Mouse (Mus musculus): ENCODE results near the gene Bcar1. TPM values are rescaled to one million over a fixed set of nuclear protein-coding genes. Genes with fewer than 3 reads are reported as not detected.
A peak's percentile ranks its signal among the peaks of the same experiment; 100 is the strongest.

Bcar1 gene
- polyA plus RNA-seq, 1 experiment from 2014 or later: 50.4 TPM

DNA sequence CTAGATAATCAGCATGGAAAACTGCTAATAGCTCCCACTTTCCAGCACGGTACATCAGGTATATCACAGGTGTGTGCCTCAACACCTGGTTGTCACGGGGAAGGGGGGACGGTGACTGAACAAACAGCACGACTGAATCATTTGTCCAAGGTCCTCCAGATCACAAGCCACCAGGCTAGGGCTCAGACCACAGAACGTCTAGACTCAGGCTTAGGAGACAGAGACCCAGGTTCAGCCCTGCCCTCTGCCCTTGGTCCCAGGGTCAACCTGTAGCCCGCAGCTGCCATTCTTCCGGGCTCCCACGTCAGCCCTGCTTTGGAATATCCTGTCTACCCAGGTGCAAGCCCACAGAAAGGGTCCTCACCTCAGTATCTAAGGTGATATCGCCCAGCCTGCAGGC is 42.2 kb downstream of the Bcar1 start:
- Histone ChIP-seq H3K4me1 (0 out of 2 replicates have a peak, but pooled peaks cover 4% of the 10 kb centered on the region), H3K9me3 (replicated peaks) (no peaks in the 10 kb centered on the region), H3K36me3 (no peaks in the 10 kb centered on the region), H3K27ac (no peak overlapping the region), H3K4me3 (no peak overlapping the region), H3K27me3 (ENCODE audit: low read depth, poor library complexity, severe bottlenecking) (no peaks in the 10 kb centered on the region)
- no peak for DNase-seq (ENCODE audit: low spot score)
- WGBS: 86% methylated on average over 9 of the region's 9 CpGs

DNA sequence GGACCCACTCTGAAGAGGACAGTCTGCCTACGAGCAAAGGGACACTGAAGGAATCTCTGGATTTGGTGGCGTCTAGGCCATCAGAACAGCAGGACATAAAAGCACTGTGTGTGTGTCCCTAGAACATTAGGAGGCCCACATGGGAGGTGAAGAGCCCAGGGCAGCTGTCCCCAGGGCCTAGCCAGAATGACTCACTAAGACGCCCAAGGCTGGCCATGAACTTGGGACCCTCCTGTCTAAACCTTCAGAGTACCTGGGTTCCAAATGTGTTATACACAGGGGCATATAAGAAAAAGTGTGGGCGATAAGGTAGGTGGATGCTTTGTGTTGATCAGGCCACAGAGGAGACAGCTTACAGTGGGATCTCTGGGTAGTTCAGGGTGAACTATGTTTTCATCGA is 42.9 kb downstream of the Bcar1 start:
- no peaks in the 10 kb centered on the region for H3K36me3 ChIP-seq
- H3K4me1 ChIP-seq: no peaks in the 10 kb centered on the region
- no peaks in the 10 kb centered on the region for H3K9me3 ChIP-seq (replicated peaks)
- no peaks in the 10 kb centered on the region for H3K27me3 ChIP-seq (ENCODE audit: low read depth, poor library complexity, severe bottlenecking)
- H3K27ac ChIP-seq: no peak overlapping the region
- H3K4me3 ChIP-seq: no peak overlapping the region
- 91% methylated on average over 5 of the region's 5 CpGs for WGBS
- no peak for DNase-seq (ENCODE audit: low spot score)

DNA sequence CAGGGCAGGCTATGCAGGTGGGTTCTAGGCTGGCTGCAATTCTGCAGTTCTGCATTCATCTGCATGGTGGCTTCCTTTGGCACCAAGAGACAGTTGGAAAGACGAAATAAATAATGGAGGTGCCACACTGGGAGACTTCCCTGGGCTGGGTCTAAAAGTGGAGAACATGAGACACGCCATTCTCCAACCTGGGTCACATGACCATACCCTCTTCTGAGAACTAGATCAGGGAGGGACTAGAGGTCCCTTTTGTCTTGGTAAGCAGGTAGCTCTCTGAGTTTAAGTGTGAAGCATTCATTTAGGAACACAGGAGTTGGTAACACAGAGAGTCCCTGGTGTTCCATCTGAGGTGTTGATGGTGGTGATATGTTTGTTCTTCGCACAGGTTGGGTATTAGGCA is 43.4 kb downstream of the Bcar1 start:
- no peak overlapping the region for H3K27ac ChIP-seq
- H3K36me3 ChIP-seq: no peaks in the 10 kb centered on the region
- H3K4me3 ChIP-seq: no peak overlapping the region
- H3K27me3 ChIP-seq (ENCODE audit: low read depth, poor library complexity, severe bottlenecking): no peaks in the 10 kb centered on the region
- no peak for DNase-seq (ENCODE audit: low spot score)
- 83% methylated on average over 3 of the region's 3 CpGs for WGBS
- no peaks in the 10 kb centered on the region for H3K4me1 ChIP-seq
- H3K9me3 ChIP-seq (replicated peaks): no peaks in the 10 kb centered on the region

DNA sequence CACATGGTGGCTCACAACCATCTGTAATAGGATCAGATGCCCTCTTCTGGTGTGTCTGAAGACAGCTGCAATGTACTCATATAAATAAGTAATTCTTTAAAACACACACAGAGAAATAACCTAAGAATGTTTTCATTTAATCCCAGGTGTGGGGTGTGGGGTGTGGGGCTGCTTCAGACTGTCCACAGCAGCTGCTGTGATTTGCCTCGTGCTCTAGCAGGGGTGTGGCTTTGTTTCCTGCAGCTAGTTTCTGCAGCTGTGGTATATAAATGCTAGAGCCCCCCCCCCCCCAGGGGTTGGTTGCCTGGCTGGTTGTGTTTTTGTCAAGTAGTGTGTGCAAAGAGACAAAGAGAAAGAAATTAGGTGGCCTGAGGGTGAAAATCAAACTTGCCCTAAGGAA is 44.6 kb downstream of the Bcar1 start:
- WGBS: 36% methylated on average over 1 of the region's 1 CpGs
- no peak overlapping the region for H3K4me3 ChIP-seq
- no peak overlapping the region for H3K27ac ChIP-seq
- no peaks in the 10 kb centered on the region for H3K4me1 ChIP-seq
- DNase-seq (ENCODE audit: low spot score): no peak
- H3K36me3 ChIP-seq: no peaks in the 10 kb centered on the region
- H3K27me3 ChIP-seq (ENCODE audit: low read depth, poor library complexity, severe bottlenecking): no peaks in the 10 kb centered on the region
- H3K9me3 ChIP-seq (replicated peaks): no peaks in the 10 kb centered on the region

DNA sequence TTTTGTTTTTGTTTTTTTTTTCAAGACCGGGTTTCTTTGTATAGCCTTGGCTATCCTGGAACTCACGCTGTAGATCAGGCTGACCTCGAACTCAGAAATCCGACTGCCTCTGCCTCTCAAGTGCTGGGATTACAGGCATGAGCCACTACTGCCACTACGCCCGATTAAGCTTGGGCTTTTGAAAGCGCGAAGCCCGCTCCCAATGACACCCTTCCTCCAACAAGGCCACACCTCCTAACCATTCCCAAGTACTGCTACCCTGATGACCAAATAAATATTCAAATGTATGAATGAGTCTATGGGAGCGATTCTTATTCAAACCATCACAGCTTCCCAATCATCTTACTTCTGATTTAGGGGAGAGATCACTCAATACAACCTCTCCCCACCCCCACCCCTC is 46.0 kb downstream of the Bcar1 start:
- peaks cover 7% of the 10 kb centered on the region; the same call in 1 of the 2 replicates for H3K4me1 ChIP-seq
- H3K9me3 ChIP-seq (replicated peaks): no peaks in the 10 kb centered on the region
- no peak overlapping the region for H3K27ac ChIP-seq
- no peak for DNase-seq (ENCODE audit: low spot score)
- WGBS: 76% methylated on average over 10 of the region's 10 CpGs
- no peaks in the 10 kb centered on the region for H3K36me3 ChIP-seq
- H3K4me3 ChIP-seq: no peak overlapping the region
- no peaks in the 10 kb centered on the region for H3K27me3 ChIP-seq (ENCODE audit: low read depth, poor library complexity, severe bottlenecking)

DNA sequence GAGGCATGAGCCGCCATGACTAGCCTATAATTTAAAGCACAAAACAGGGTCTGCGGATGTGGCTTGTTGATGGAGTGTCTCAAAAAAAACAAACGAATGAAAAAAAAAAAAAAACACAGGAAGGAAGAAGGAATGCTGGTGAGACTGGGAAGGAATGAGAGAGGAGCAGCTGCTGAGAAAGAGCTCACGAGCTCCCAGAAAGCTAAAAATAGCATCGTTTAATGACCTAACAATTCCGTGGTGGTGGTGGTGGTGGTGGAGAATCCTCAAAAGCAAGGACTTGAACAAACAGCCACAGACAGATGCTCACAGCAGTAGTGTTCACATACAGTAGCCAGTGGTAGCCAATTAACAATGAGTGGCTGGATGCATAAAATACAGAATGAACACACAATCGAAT is 48.2 kb downstream of the Bcar1 start:
- Histone ChIP-seq H3K9me3 (replicated peaks) (no peaks in the 10 kb centered on the region), H3K27me3 (ENCODE audit: low read depth, poor library complexity, severe bottlenecking) (no peaks in the 10 kb centered on the region), H3K27ac (no peak overlapping the region), H3K4me3 (no peak overlapping the region), H3K4me1 (peaks cover 7% of the 10 kb centered on the region; the same call in 1 of the 2 replicates), H3K36me3 (no peaks in the 10 kb centered on the region)
- WGBS: 72% methylated on average over 7 of the region's 7 CpGs
- DNase-seq (ENCODE audit: low spot score): no peak

DNA sequence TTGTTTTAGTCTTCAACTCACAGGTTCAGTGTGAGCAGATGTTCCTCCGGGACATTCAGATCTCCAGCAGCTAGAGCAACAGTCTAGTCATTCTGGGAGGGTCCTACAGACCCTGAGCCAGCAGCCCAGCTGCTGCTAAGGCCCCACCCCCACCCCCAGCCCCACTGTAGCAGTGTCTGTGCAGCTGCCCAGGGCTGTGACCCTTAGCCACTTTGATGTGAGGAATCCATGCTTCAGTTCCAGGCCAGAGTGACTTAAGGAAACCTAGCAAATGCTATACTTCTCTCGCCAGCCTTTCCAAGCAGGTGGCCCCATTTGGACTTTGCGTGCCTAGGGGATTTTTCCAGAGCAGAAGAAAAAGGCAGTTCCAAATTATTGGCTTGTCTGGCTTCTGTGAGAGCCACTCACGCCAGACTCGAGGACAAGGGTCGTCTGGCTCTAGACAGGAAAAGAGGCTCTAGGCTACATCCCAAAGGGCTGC is 50.3 kb downstream of the Bcar1 start:
- no peak for DNase-seq (ENCODE audit: low spot score)
- Histone ChIP-seq H3K4me3 (no peak overlapping the region), H3K27ac (no peak overlapping the region), H3K4me1 (peaks cover 7% of the 10 kb centered on the region; the same call in 1 of the 2 replicates), H3K9me3 (replicated peaks) (no peaks in the 10 kb centered on the region), H3K36me3 (no peaks in the 10 kb centered on the region), H3K27me3 (ENCODE audit: low read depth, poor library complexity, severe bottlenecking) (no peaks in the 10 kb centered on the region)
- WGBS: 60% methylated on average over 6 of the region's 6 CpGs

DNA sequence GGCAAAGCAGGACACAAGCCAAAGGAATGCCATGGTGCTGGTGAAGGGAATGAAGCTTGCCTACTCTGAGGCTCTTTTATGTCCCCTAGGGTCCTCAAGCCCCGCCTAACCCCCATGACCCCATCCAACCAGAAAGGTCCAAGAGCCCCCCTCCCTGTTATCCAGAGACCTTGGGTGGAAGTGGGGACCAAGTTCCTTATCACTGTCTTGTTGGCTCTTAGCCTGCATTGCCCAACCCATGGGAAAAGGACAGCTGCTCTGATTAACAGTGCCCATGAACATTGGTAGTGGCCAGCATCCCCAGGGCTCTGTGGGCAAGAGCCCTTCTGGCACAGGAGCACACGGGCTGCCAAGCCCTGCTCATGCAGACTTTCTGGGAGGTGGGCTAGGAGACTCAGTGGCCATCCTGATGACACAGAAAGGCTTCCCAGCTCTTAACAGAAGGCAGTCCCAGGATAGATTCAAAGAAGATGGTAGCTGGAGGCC is 52.6 kb downstream of the Bcar1 start, which contains the start of gene Ctrb1:
Gene Ctrb1 (minus strand): TSS at position 51 of the 486 bp plus-strand sequence.
- H3K27ac ChIP-seq: no peak within 1 kb of the TSS
- 75% methylated on average over 2 of the region's 2 CpGs for WGBS
- peaks cover 14% of the 10 kb centered on the region for H3K4me1 ChIP-seq
- H3K4me3 ChIP-seq: no peak within 1 kb of the TSS
- H3K36me3 ChIP-seq: no peaks in the 10 kb centered on the region
- no peaks in the 10 kb centered on the region for H3K9me3 ChIP-seq (replicated peaks)
- no peaks in the 10 kb centered on the region for H3K27me3 ChIP-seq (ENCODE audit: low read depth, poor library complexity, severe bottlenecking)
- DNase-seq (ENCODE audit: low spot score): no peak

DNA sequence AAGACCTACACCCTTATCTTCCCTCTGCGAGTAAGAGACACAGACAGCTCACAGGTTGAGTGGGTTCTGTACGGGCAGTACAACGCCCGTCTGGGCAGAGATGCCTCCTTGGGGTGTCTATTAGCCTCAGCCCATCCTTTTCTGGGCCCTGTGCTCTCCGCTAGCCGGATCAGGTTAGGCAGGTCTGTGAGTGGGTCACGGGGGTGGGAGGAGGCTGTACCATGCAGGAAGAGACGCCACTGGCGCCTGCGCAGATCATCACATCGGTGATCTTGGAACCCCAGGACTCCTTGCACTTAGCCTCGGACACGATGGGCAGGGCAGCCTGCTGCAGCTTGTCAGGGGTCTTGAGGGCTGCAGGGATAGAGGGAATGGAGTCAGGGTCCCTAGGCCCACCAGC is 56.7 kb downstream of the Bcar1 start:
- no peak for DNase-seq (ENCODE audit: low spot score)
- Histone ChIP-seq H3K9me3 (replicated peaks) (no peaks in the 10 kb centered on the region), H3K4me3 (no peak overlapping the region), H3K36me3 (no peaks in the 10 kb centered on the region), H3K27me3 (ENCODE audit: low read depth, poor library complexity, severe bottlenecking) (no peaks in the 10 kb centered on the region), H3K27ac (0 out of 2 replicates have a peak overlapping the region, but pooled peaks have one; percentile 34), H3K4me1 (peaks cover 7% of the 10 kb centered on the region; the same call in 1 of the 2 replicates)
- WGBS: 84% methylated on average over 13 of the region's 13 CpGs

DNA sequence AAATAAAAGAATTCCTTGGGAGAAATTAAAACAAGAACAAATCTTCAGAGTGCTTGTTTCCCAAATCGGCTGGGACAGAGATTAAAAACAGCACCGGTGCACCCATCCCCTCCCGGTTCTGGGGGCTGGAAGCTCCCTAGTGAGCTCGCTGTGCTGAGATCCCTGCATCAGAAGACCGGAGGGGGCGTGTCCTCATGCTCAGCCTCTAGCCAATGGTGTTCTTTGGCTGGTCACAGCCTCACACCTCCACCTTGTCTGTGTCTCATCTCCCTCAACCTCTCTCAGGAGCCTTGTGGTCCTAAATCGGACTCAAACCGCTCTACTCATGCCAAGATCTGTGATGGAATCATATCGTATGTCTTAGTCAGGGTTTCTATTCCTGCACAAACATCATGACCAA is 61.1 kb downstream of the Bcar1 start:
- 27% methylated on average over 9 of the region's 9 CpGs for WGBS
- no peaks in the 10 kb centered on the region for H3K36me3 ChIP-seq
- H3K4me1 ChIP-seq: peaks cover 7% of the 10 kb centered on the region; the same call in 1 of the 2 replicates
- no peak for DNase-seq (ENCODE audit: low spot score)
- no peaks in the 10 kb centered on the region for H3K27me3 ChIP-seq (ENCODE audit: low read depth, poor library complexity, severe bottlenecking)
- no peak overlapping the region for H3K27ac ChIP-seq
- no peaks in the 10 kb centered on the region for H3K9me3 ChIP-seq (replicated peaks)
- no peak overlapping the region for H3K4me3 ChIP-seq

DNA sequence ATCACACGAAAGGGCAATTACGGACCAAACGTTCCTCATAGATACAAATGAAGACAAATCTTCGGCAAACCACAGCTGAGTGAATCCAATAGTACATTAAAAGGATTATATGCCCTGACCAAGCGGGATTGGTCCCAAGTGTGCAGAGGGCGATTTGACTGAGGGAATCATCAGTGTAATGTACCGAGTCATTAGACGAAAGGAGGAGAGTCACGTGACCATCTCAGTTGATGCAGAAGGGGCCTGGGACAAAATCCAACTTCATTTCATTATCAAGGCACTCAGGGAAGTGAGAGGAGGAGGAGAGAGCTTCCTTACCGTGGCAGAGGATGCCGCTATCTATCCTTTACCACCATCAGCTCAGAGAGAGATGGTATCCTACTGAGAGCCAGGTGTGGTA is 62.5 kb downstream of the Bcar1 start:
- no peak for DNase-seq (ENCODE audit: low spot score)
- Histone ChIP-seq H3K4me3 (no peak overlapping the region), H3K27me3 (ENCODE audit: low read depth, poor library complexity, severe bottlenecking) (no peaks in the 10 kb centered on the region), H3K36me3 (no peaks in the 10 kb centered on the region; the same call in 1 of the 2 replicates), H3K4me1 (no peaks in the 10 kb centered on the region), H3K27ac (no peak overlapping the region), H3K9me3 (replicated peaks) (0 out of 2 replicates have a peak, but pooled peaks cover under 1% of the 10 kb centered on the region)
- WGBS: 81% methylated on average over 11 of the region's 11 CpGs

DNA sequence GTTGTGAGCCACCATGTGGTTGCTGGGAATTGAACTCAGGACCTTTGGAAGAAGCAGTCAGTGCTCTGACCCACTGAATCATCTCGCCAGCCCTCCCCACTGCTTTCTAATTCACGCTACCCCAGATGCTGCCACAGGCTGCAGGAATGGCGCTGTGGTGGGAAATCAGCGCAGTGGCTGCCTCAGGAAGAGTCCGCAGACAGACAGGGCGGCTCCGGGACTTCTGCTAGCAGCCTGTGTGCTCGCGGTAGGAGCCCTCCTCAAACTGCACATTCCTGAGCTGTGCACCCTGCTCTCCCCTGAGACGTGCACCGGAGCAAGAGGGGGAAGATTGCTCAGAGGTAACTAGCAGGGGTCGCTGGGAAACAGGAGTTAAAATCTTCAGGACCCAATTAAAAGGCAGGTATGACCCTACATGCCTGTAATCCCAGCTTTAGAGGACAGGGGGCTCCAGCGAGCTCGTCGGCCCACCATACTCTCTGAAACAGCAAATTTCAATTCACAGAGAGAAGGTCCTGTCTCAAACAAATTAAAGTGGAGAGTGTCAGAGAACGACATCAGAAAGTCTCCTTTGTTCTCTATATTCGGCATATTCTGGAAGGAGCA is 63.1 kb downstream of the Bcar1 start:
- WGBS: 38% methylated on average over 17 of the region's 17 CpGs
- peak; percentile 42 for DNase-seq (ENCODE audit: low spot score)

DNA sequence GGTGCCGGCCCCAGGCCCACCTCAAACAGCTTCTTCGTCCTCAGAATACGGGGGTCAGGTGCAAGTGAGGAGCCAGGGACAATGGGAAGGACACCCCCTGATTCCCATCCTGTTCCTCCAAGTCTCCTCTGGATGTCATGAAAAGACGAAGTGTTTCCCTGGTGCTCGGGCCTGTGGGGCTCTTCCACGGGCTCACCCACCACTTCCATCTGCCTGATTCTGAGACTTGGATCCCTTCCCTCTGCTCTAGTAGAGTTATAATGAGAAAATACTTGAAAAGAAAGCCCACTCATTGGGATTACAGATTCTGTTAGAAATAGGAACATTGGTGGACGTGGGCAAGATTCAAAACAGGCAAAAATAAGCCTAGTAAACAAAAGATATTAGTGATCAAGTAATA is 64.8 kb downstream of the Bcar1 start:
- DNase-seq (ENCODE audit: low spot score): no peak
- WGBS: 85% methylated on average over 7 of the region's 7 CpGs
- Histone ChIP-seq H3K36me3 (no peaks in the 10 kb centered on the region; the same call in 1 of the 2 replicates), H3K27me3 (ENCODE audit: low read depth, poor library complexity, severe bottlenecking) (no peaks in the 10 kb centered on the region), H3K4me1 (no peaks in the 10 kb centered on the region), H3K4me3 (no peak overlapping the region), H3K9me3 (replicated peaks) (0 out of 2 replicates have a peak, but pooled peaks cover 1% of the 10 kb centered on the region), H3K27ac (no peak overlapping the region)

More for the DNA sequence above, 63.1 kb downstream of the Bcar1 start:
- no peaks in the 10 kb centered on the region for H3K4me1 ChIP-seq
- no peaks in the 10 kb centered on the region for H3K27me3 ChIP-seq (ENCODE audit: low read depth, poor library complexity, severe bottlenecking)
- no peaks in the 10 kb centered on the region; the same call in 1 of the 2 replicates for H3K36me3 ChIP-seq
- H3K4me3 ChIP-seq: no peak overlapping the region; the same call in 1 of the 2 replicates
- 0 out of 2 replicates have a peak, but pooled peaks cover 1% of the 10 kb centered on the region for H3K9me3 ChIP-seq (replicated peaks)
- no peak overlapping the region for H3K27ac ChIP-seq

All from limb, embryonic 10.5 days (tissue).